Mouse (Mus musculus): ENCODE results near the gene Omt2b.
"Not testable (repeated sequence)": the region's sequence is repeated elsewhere in the genome, so short reads cannot be mapped to it uniquely, and the experiment has no call there.

Omt2b gene

DNA sequence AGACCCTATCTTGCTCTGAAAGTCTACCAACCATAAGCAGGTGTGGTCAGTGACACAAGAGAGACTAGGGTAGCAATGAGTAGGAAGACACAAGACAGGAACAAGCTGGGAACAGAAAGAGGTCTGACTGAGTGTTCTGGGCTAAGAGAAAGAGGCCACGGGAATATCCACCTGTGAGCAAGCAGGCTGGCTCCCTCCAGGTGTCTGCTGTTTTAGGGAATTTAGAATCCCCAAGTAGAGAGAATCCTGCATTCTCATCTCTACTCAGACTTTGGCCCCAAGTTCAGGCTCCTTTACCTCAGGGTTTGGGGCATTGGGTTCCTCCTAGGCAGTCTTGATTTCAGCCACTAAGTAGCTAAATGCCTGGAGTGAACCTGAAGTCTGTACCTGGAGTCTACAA lies at the start of gene Omt2b:
Gene Omt2b (plus strand): TSS at position 301 of the 400 bp plus-strand sequence.
- not testable (repeated sequence) for DNase-seq

DNA sequence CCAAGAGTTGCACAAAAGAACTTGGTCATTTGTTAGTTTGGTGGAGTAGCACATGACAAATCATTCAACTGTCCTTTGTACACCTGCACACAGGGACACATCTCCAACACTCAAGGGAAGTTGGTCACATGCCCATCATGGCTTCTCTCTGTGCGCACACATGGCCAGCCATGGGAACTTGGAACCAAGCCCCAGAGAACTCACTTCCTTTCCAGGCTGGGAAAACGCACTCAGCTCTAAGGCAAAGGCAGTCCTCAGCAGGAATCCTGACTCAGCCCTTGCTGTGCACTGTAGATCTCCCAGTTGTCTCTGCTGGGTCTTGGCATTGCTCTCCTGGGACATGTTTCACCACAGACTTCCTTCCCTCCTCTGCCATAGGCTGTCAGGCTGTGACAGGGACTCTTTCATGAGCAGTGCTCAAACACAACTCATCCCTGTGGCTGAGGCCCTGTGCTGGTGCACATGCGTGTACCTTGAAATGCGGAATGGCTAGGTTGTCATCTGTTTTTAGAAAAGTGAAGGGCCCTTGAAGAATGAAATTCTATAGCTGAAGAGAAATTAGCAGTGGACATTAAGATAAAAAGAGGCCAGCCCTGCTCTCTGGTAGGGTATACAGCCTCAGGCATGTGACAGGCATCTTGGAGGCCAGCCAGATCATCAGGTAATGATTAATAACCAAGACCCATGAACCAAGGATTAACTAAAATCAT lies 45.2 kb upstream of the Omt2b start:
- DNase-seq: not testable (repeated sequence)

GRCm38 (mm10) chr9:78289063-78289462 lies 38.3 kb upstream of the Omt2b start:
- not testable (repeated sequence) for DNase-seq

DNA sequence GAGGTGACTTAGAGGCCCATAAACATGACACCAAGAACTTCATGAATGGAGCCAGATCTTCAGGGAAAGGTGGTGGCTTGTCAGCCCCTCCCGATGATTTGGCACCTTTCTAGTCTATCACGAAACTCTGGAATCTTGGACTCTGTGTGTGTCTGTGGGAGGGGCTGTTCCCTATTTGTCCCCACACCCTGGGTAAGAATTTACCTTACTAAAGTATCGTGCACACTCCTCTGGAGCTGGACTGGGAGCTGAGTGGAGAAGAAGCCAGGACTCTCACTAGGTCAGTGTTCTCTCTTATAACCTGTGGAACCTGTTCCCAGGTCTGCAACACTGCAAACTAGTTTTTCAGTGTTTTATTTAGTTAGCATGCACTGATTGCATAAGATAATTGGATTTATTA lies 37.7 kb upstream of the Omt2b start, which contains the start of gene Gm10639:
Gene Gm10639 (plus strand): TSS at position 201 of the 400 bp plus-strand sequence.
- not testable (repeated sequence) for DNase-seq

GRCm38 (mm10) chr9:78292462-78292861 lies 34.9 kb upstream of the Omt2b start:
- DNase-seq: not testable (repeated sequence)

GRCm38 (mm10) chr9:78293683-78294082 lies 33.7 kb upstream of the Omt2b start:
- DNase-seq: not testable (repeated sequence)

GRCm38 (mm10) chr9:78294781-78295180 lies 32.6 kb upstream of the Omt2b start:
- DNase-seq: not testable (repeated sequence)

DNA sequence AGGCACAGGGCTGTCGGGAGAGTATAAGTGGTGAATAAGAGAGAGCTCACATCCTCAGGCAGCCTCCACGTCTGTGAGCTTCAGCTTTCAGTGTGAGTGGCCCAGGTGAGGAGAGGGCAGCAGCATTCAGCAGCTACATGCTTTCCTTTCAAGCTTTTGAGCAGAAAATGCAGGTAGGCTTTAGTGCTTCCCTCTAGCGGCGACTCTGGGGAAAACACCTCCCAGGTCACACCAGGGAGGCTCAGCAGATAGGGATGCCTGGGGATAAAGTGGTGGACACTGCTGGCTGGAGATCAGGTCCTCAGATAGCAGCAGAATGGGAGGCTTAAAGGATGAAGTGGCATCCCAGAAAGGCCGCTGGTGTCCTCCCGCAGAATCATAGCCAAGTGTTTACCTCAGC lies 31.3 kb upstream of the Omt2b start:
- DNase-seq: peak; percentile 37

- no peak for DNase-seq
Measured at GRCm38 (mm10) chr9:78298232-78298631, 29.2 kb upstream of the Omt2b start.

DNA sequence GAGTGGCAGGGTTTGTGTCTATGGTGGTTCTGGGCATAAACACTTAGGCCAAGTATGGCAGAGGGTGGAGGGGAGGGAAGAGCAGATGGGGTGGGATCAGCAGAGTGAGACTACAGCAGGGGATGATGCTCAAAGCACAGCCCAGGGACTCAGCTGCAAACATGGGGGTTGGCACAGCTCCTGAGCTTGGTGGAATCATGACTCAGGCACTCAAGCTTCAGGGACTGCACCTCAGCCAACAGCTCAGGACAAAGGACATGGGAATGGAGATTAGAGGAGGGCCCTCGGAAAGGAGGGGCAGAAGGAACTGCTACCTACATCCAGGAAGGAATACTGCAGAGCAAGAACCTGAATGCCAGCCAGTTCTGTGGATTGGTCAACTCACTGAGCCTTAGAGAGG lies 28.2 kb upstream of the Omt2b start:
- not testable (repeated sequence) for DNase-seq

DNA sequence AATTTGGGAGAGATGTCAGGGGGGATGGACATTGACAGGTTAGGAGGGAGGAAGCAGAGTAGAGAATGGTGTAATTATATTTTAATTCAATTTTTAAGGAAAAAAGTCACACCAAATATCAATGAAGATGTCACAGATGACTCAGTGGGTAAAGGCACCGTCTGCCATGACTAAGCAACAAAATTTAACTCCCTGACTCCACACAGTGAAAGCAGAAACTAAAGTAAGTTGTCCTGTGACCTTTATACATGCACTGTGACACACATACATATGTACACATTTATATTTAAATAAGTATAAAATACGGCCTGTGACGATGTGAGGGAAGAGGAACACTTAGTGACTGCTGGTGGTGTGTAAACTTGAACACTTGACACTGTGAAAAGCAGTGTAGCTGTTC lies 19.3 kb upstream of the Omt2b start:
- not testable (repeated sequence) for DNase-seq

DNA sequence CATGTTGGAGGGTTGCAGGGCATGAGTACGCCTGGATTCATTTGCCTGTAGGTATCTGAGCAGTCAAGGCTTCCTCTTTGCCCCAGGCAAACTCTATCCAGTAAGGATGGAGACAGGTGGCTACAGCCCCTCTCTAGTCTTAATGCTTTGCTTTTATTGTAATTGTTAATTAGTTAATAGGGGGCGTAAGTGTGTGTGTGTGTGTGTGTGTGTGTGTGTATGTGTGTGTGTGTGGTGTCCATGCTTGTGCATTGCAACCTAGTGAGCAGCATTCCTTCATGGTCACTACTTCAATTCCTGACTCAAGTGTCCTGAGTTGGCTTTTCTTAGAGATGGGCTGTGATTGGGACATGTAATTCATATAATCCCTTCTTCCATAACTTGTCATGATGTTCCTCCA lies 12.7 kb upstream of the Omt2b start, which contains the start of gene Omt2a:
Gene Omt2a (minus strand): TSS at position 101 of the 400 bp plus-strand sequence.
- no peak for DNase-seq

- no peak for DNase-seq
Measured at GRCm38 (mm10) chr9:78319499-78319898, 7.9 kb upstream of the Omt2b start.

GRCm38 (mm10) chr9:78337050-78337449 lies 9.7 kb downstream of the Omt2b start:
- DNase-seq: peak; percentile 10

- peak; percentile 37 for DNase-seq
Measured at GRCm38 (mm10) chr9:78340324-78340723, 12.9 kb downstream of the Omt2b start.

- DNase-seq: not testable (repeated sequence)
Measured at GRCm38 (mm10) chr9:78342494-78342893, 15.1 kb downstream of the Omt2b start.

- DNase-seq: not testable (repeated sequence)
Measured at GRCm38 (mm10) chr9:78343055-78343454, 15.7 kb downstream of the Omt2b start.

GRCm38 (mm10) chr9:78345235-78345634 lies 17.8 kb downstream of the Omt2b start:
- DNase-seq: not testable (repeated sequence)

DNA sequence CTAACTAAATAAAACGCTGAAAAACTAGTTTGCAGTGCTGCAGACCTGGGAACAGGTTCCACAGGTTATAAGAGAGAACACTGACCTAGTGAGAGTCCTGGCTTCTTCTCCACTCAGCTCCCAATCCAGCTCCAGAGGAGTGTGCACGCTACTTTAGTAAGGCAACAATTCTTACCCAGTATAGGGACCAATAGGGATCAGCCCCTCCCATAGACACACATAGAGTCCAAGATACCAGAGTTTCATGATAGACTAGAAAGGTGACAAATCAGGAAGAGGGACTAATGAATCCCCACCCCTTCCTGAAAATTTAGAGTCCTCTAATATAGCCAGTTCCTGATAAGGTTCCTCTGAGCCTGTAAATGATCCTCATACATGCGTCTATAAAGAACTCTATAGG lies 19.6 kb downstream of the Omt2b start:
- no peak for DNase-seq

- DNase-seq: not testable (repeated sequence)
Measured at GRCm38 (mm10) chr9:78348206-78349004, 21.0 kb downstream of the Omt2b start.

DNA sequence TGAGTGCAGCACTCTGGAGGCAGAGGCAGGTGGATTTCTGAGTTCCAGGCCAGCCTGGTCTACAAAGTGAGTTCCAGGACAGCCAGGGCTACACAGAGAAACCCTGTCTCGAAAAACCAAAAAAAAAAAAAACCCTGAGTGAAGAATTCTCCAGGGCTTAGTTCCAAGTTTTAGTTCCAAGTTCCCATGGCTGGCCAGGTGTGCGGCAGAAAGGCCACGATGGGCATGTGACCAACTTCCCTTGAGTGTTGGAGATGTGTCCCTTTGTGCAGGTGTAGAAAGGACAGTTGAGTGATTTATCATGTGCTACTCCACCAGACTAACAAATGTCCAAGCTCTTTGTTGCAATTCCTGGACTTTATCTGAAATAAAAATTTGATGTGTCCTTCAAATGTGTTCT lies 21.8 kb downstream of the Omt2b start:
- not testable (repeated sequence) for DNase-seq

DNA sequence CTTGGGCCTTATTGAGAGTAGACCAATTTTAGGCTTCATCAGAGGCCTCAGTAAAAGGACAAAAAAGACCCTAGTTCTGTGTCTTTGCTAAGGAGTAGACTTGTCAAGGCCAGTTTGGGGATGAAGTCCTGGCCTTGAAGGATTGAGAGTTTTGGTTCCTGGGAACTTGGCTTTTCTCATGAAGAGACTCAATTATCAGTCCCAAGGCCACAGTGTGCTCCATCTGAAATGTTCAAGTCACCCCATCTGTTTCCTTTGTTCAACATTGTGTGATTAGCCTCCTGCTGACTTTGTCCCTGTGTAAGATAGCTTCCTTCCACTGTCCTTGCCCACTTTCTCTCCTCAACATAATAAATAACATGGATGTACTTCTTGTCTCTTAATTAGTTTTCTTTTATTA lies 22.6 kb downstream of the Omt2b start:
- not testable (repeated sequence) for DNase-seq

DNA sequence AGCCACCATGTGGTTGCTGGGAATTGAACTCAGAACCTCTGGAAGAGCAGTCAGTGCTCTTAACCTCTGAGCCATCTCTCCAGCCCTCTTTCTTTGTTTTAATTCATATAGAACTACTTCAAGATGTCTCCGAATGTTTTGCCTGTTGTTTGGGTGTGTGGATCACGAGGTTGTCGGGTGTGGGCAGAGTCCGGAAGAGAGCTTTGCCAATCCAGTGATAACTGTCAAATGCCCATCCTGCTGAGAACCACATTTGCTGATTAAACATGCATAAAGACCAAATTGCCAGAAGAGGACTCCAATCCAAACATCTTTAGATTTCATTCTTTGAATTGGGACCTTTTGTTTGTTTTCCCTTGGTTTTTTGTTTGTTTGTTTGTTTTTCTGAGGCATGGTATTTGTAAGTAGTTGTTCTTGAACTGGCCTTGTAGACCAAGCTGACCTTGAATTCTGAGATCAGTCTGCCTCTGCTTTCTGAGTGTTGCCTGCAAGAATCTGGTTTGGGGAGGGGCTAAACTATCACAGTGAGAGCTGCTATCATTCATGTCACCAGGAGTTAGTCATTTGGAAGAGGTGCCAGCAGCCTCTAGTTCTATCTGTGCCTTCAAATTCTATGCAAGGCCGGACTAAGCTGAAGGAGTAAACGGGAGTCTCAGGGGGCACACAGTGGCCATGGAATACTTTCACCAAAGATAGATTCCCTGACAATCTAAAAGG lies 24.3 kb downstream of the Omt2b start:
- DNase-seq: no peak
